Mouse (Mus musculus) liver, embryonic 11.5 days (tissue): Measurements from ENCODE around the gene Kirrel. TPM values are rescaled to one million over a fixed set of nuclear protein-coding genes. Genes with fewer than 3 reads are reported as not detected.

Experiments used
- ATAC-seq: fragments of 200-750 bp; cut with Nextera tagmentation; replicated peaks from 2 replicates; pipeline ENCODE4 v1.8.0; 2017; ENCODE audit warnings: moderate number of reproducible peaks, mild to moderate bottlenecking, moderate TSS enrichment, moderate library complexity; ENCODE audit not compliant: low FRiP score
- DNase-seq: peaks from one replicate; pipeline ENCODE4 v3.0.0-alpha.2; 2017; ENCODE audit warnings: low spot score
- H3K27ac ChIP-seq: fragments of 300-500 bp; sonication (generic); 2 replicates; pipeline ENCODE4 v1.5.1; 2014; ENCODE audit warnings: mild to moderate bottlenecking, low read depth, low read length, control low read depth
- H3K27me3 ChIP-seq: fragments of 300-500 bp; sonication (generic); replicated peaks from 2 replicates; pipeline ENCODE4 v1.6.1; 2014; ENCODE audit warnings: low read length, mixed read lengths; ENCODE audit not compliant: control insufficient read depth, insufficient read depth
- H3K36me3 ChIP-seq: fragments of 300-500 bp; sonication (generic); 2 replicates; pipeline ENCODE4 v1.6.1; 2014; ENCODE audit warnings: mild to moderate bottlenecking, low read length, moderate library complexity, mixed read lengths; ENCODE audit not compliant: control insufficient read depth, insufficient read depth
- H3K4me1 ChIP-seq: fragments of 300-500 bp; sonication (generic); replicated peaks from 2 replicates; pipeline ENCODE4 v1.6.1; 2014; ENCODE audit warnings: low read length, mixed read lengths; ENCODE audit not compliant: control insufficient read depth, insufficient read depth
- H3K4me2 ChIP-seq: fragments of 300-500 bp; sonication (generic); 2 replicates; pipeline ENCODE4 v1.6.1; 2014; ENCODE audit warnings: mild to moderate bottlenecking, control low read depth, moderate library complexity
- H3K4me3 ChIP-seq: fragments of 300-500 bp; sonication (generic); 2 replicates; pipeline ENCODE4 v1.5.1; 2014; ENCODE audit warnings: low read depth, low read length, control low read depth
- H3K9ac ChIP-seq: fragments of 300-500 bp; sonication (generic); 2 replicates; pipeline ENCODE4 v1.6.1; 2014; ENCODE audit warnings: low read depth, low read length, control low read depth
- H3K9me3 ChIP-seq: fragments of 300-500 bp; sonication (generic); 2 replicates; pipeline ENCODE4 v1.6.1; 2016; ENCODE audit warnings: low read length, inconsistent platforms, mixed read lengths; ENCODE audit not compliant: control insufficient read depth
- WGBS: fragments of 180-500 bp; shearing (Covaris S2); extraction: QIAGEN DNeasy Blood & Tissue Kit; methylation state at CpG from one replicate; pipeline ENCODE4 v1.1.7; 2014; 5-methylcytosine and 5-hydroxymethylcytosine counted together
- polyA plus RNA-seq: library from polyadenylated mRNA; unstranded; fragments of >200 nt; fragmentation: Nextera tagmentation; extraction: Ambion mirVana; gene quantifications from 2 replicates; pipeline ENCODE4 v1.2.1, GENCODE M21; 2014

Kirrel gene
- polyA plus RNA-seq, 1 experiment from 2014 or later: 3.6 TPM

DNA sequence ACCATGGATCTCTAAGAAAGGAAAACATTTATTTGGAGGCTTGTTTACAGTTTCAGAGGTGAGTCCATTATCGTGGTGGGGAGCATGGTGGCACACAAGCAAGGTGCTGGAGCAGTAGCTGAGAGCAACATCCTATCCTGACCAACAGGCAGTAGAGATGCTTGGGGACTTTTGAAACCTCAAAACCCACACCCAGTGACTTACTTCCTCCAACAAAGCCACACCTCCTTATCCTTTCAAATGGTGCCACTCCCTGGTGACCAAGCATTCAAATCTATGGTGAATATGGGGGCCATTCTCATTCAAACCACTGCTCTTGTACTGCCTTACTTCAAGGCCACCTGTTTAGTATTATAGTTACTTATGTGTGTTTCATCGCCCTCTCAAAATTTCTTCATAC is 20.0 kb upstream of the Kirrel start:
- H3K27me3 ChIP-seq: no peaks in the 10 kb centered on the region
- H3K36me3 ChIP-seq: no peaks in the 10 kb centered on the region
- no peak overlapping the region for H3K4me2 ChIP-seq
- H3K9ac ChIP-seq: no peak overlapping the region
- H3K4me1 ChIP-seq: no peaks in the 10 kb centered on the region; the same call in 1 of the 2 replicates
- 75% methylated on average over 2 of the region's 2 CpGs for WGBS
- no peaks in the 10 kb centered on the region for H3K9me3 ChIP-seq
- no peak overlapping the region for H3K4me3 ChIP-seq
- no peak overlapping the region for H3K27ac ChIP-seq
- ATAC-seq: no peak
- DNase-seq: no peak

DNA sequence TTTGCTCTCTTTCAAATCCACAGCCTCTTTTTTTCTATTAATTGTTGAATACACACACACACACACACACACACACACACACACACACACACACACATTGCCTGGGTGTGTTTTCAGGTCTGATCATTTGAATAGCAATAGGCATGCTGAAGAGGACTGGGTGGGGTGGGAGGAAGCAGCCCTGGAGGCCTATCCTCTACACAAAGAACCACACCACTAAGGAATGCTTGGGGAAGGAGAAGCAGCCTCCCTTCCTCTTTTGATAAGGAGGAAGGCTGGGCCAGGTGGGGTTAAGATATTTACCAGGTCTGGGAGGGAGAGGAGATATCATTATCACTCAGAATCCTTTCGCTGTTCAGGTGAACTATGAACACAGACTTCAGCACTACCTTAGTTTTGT is 19.2 kb upstream of the Kirrel start:
- Histone ChIP-seq H3K27ac (no peak overlapping the region), H3K4me1 (no peaks in the 10 kb centered on the region; the same call in 1 of the 2 replicates), H3K9me3 (no peaks in the 10 kb centered on the region), H3K4me2 (no peak overlapping the region), H3K36me3 (no peaks in the 10 kb centered on the region), H3K4me3 (no peak overlapping the region), H3K27me3 (no peaks in the 10 kb centered on the region), H3K9ac (no peak overlapping the region)
- 43% methylated on average over 1 of the region's 1 CpGs for WGBS
- no peak for DNase-seq
- no peak for ATAC-seq

DNA sequence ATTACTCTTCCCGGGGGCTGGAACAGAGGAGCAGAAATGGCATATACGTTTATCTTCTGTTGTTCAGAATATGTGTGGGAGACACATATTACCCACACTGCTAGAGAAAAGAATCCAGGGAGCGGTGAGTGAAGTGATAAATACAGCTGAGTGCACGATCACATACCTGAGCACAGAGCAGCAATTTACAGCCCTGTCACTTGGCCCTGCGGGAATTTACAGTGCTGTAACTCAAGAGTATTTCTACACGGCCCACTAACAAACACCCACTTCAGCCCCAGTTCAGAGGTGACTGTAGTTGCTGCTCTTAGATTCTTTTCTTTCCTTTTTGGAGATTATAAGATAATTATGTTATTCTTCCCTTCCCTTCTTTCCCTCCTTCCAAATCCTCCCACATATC is 18.8 kb upstream of the Kirrel start:
- no peaks in the 10 kb centered on the region for H3K36me3 ChIP-seq
- H3K27me3 ChIP-seq: no peaks in the 10 kb centered on the region
- H3K4me3 ChIP-seq: no peak overlapping the region
- DNase-seq (no peak), ATAC-seq (no peak)
- H3K9me3 ChIP-seq: no peaks in the 10 kb centered on the region
- H3K4me2 ChIP-seq: no peak overlapping the region
- WGBS: 49% methylated on average over 6 of the region's 6 CpGs
- H3K9ac ChIP-seq: no peak overlapping the region
- H3K4me1 ChIP-seq: no peaks in the 10 kb centered on the region; the same call in 1 of the 2 replicates
- H3K27ac ChIP-seq: no peak overlapping the region

DNA sequence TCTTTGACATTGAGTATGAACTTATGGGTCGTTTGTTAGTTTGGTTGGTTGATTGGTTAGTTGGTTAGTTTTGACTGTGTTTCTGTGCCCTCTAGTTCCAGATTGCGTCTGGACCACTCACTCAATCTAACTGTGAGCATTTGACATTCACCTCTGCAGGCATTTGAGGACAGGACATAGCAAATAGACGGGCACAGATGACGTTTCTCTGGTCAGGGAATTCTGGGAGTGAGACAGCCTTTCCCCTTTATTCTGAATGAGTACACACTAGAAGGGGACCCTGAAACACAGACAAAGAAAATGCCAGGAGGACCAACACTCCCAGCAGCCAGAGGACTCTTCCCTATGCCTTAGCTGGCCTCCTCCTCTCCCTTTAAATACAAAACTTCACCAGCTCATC is 2.1 kb upstream of the Kirrel start:
- H3K4me1 ChIP-seq: peaks cover 9% of the 10 kb centered on the region
- H3K4me3 ChIP-seq: no peak overlapping the region
- 66% methylated on average over 4 of the region's 4 CpGs for WGBS
- ATAC-seq (no peak), DNase-seq (no peak)
- H3K4me2 ChIP-seq: no peak overlapping the region
- no peak overlapping the region for H3K9ac ChIP-seq
- no peaks in the 10 kb centered on the region for H3K36me3 ChIP-seq
- peaks cover 25% of the 10 kb centered on the region for H3K27me3 ChIP-seq
- no peak overlapping the region for H3K27ac ChIP-seq
- H3K9me3 ChIP-seq: no peaks in the 10 kb centered on the region

DNA sequence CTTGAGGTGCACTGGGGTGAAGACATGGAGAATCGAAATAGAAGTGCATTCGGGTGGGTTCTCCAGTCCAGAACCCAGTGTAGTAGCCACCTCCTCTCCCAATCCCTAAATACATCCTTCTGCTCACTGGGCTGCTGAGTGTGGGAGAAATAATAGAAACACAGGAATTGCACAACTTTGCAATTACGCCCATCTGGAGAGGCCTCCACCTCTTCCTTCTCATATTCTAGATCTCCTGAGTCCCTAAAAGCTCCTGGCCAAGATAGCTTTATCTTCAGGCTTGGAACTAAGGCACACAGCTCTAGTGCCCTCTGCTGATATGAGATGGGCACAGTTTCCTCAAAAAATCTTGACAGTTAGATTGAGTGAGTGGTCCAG is 880 bp upstream of the Kirrel start:
- H3K4me2 ChIP-seq: peak overlapping the region; percentile 79
- H3K27me3 ChIP-seq: peaks cover 32% of the 10 kb centered on the region
- H3K9me3 ChIP-seq: no peaks in the 10 kb centered on the region
- no peak overlapping the region for H3K27ac ChIP-seq
- no peak for ATAC-seq
- no peak overlapping the region for H3K9ac ChIP-seq
- H3K4me3 ChIP-seq: no peak overlapping the region
- WGBS: 40% methylated on average over 3 of the region's 3 CpGs
- peaks cover 13% of the 10 kb centered on the region for H3K4me1 ChIP-seq
- H3K36me3 ChIP-seq: no peaks in the 10 kb centered on the region
- DNase-seq: no peak

DNA sequence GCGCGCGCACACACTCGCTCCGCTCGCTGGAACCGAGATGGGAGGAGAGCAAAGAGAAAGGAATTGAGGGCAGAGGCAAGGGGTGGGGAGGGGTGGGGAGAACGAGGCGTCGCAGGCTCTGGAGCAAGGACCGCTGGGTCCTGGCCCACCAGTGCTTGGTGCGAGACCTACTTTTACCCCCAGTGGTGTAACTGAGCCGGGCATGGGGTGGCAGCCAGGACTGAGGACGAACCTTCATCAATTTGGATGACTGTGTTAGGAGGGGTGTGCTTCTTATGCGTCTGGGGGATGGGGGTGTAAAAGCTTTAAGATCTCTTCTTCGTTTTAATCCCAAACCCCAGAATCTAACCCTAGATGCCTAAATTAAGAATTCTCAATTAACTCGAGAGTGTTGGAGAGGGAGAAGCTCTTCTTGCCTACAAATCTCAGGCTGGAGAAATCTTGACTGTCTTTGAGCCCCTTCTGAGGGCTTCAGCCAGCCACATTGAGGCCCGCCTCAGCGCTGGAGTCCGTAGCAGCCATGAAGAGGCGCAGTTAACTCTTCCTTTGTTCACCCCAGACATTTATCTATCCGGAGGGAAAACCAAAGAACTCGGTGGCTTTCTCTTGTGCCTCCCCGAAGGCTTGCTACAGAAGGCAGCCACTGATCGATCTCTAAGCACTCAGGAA is 356 bp upstream of the Kirrel start:
- Histone ChIP-seq H3K36me3 (no peaks in the 10 kb centered on the region), H3K4me2 (peak overlapping the region; percentile 79), H3K9me3 (no peaks in the 10 kb centered on the region), H3K27me3 (peaks cover 32% of the 10 kb centered on the region), H3K27ac (no peak overlapping the region), H3K4me3 (peak overlapping the region; percentile 60), H3K9ac (no peak overlapping the region), H3K4me1 (peaks cover 17% of the 10 kb centered on the region)
- ATAC-seq: no peak; the same call in 1 of the 2 replicates
- 3% methylated on average over 25 of the region's 25 CpGs for whole genome bisulfite sequencing
- DNase-seq: no peak

DNA sequence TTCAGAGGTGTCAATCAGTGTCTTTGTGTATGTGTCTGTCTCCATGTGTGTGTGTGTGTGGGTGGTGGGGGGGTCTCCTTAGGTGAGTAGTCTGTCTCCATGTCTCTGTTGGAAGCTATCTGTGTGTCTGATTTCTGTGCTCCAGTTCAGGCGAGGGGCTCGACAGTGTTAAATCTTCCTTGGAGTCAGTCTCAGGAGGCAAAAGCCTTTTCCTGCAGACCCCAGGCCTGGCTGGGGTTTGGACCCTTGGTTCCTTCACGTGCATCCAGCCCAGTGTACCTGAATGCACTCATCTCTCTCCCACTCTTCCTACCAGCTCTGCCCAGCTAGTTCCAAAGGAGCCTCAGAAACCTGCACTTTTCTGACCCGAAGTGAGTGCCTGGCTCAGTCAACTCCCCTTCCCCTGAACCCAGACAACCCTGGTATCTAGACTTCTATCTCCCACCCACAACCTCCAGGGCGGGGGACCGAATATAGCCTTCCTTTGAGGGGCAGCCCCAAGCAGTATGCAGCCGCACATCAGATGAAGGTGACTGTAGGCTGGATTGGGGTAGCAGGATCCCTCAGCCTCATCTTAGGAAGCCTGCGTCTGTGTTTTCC is 961 bp downstream of the Kirrel start:
- peak; percentile 29 for DNase-seq

DNA sequence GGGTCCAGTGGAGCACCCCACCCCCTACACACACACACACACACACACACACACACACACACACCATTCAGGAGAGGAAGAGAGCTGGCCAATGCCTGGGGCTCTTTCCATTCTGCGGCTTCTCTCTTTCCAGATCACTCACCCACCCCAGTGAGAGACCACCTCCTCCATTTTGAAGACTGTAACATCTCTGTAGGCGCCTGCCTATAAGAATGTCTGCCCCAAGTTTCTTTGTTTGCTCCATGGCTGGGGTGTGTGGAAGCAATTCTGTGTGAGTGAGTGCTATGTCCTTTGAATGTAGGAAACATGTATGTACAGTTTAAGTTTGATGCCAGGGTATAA is 1.5 kb downstream of the Kirrel start:
- peaks cover 32% of the 10 kb centered on the region for H3K27me3 ChIP-seq
- H3K4me3 ChIP-seq: peak overlapping the region; percentile 60
- ATAC-seq: no peak
- H3K4me1 ChIP-seq: peaks cover 23% of the 10 kb centered on the region
- WGBS: 15% methylated on average over 2 of the region's 2 CpGs
- no peaks in the 10 kb centered on the region for H3K9me3 ChIP-seq
- H3K4me2 ChIP-seq: peak overlapping the region; percentile 79
- peak overlapping the region; percentile 64; the same call in 1 of the 2 replicates for H3K9ac ChIP-seq
- H3K36me3 ChIP-seq: no peaks in the 10 kb centered on the region
- H3K27ac ChIP-seq: 0 out of 2 replicates have a peak overlapping the region, but pooled peaks have one; percentile 8
- DNase-seq: peak; percentile 33

More for the DNA sequence above, 961 bp downstream of the Kirrel start:
- H3K9ac ChIP-seq: peak overlapping the region; percentile 64
- H3K27ac ChIP-seq: peak overlapping the region; percentile 41; the same call in 1 of the 2 replicates
- no peaks in the 10 kb centered on the region for H3K36me3 ChIP-seq
- peak overlapping the region; percentile 60 for H3K4me3 ChIP-seq
- ATAC-seq: no peak
- H3K27me3 ChIP-seq: peaks cover 32% of the 10 kb centered on the region
- peak overlapping the region; percentile 79 for H3K4me2 ChIP-seq
- no peaks in the 10 kb centered on the region for H3K9me3 ChIP-seq
- peaks cover 20% of the 10 kb centered on the region for H3K4me1 ChIP-seq
- 5% methylated on average over 8 of the region's 8 CpGs for WGBS
